Mouse (Mus musculus) heart, embryonic 12.5 days (tissue): ENCODE measurements around the gene Gm20708. TPM values are rescaled to one million over a fixed set of nuclear protein-coding genes. Genes with fewer than 3 reads are reported as not detected.

ENCODE experiments used
- ATAC-seq: fragments of 200-750 bp; cut with Nextera tagmentation; 2 replicates; pipeline ENCODE4 v1.8.0; 2017; ENCODE audit warnings: moderate TSS enrichment, moderate library complexity; ENCODE audit not compliant: insufficient number of reproducible peaks, low FRiP score
- H3K27ac ChIP-seq: fragments of 300-500 bp; sonication (generic); 2 replicates; pipeline ENCODE4 v1.5.1; 2016; ENCODE audit warnings: mild to moderate bottlenecking, moderate library complexity; ENCODE audit not compliant: poor library complexity, severe bottlenecking
- H3K27me3 ChIP-seq: fragments of 300-500 bp; sonication (generic); replicated peaks from 2 replicates; pipeline ENCODE4 v1.6.1; 2016; ENCODE audit warnings: mild to moderate bottlenecking, moderate library complexity
- H3K36me3 ChIP-seq: fragments of 300-500 bp; sonication (generic); 2 replicates; pipeline ENCODE4 v1.6.1; 2016; ENCODE audit warnings: mild to moderate bottlenecking, moderate library complexity
- H3K4me1 ChIP-seq: fragments of 300-500 bp; sonication (generic); replicated peaks from 2 replicates; pipeline ENCODE4 v1.6.1; 2016; ENCODE audit warnings: mild to moderate bottlenecking
- H3K4me2 ChIP-seq: fragments of 300-500 bp; sonication (generic); 2 replicates; pipeline ENCODE4 v1.6.1; 2016; ENCODE audit warnings: mild to moderate bottlenecking, moderate library complexity
- H3K4me3 ChIP-seq: fragments of 300-500 bp; sonication (generic); 2 replicates; pipeline ENCODE4 v1.5.1; 2016; ENCODE audit warnings: mild to moderate bottlenecking
- H3K9ac ChIP-seq: fragments of 300-500 bp; sonication (generic); 2 replicates; pipeline ENCODE4 v1.6.1; 2016; ENCODE audit warnings: mild to moderate bottlenecking, moderate library complexity
- H3K9me3 ChIP-seq: fragments of 300-500 bp; sonication (generic); replicated peaks from 2 replicates; pipeline ENCODE4 v1.6.1; 2016; ENCODE audit warnings: mild to moderate bottlenecking, moderate library complexity
- WGBS: fragments of 180-500 bp; shearing (Covaris S2); methylation state at CpG from one replicate; pipeline ENCODE4 v1.1.7; 2016; 5-methylcytosine and 5-hydroxymethylcytosine counted together
- polyA plus RNA-seq: library from polyadenylated mRNA; unstranded; fragments of >200 nt; fragmentation: Nextera tagmentation; extraction: Ambion mirVana; gene quantifications from 2 replicates; pipeline ENCODE4 v1.2.1, GENCODE M21; 2016

Gm20708 gene
- polyA plus RNA-seq, 1 experiment from 2014 or later: 0.78 TPM

DNA sequence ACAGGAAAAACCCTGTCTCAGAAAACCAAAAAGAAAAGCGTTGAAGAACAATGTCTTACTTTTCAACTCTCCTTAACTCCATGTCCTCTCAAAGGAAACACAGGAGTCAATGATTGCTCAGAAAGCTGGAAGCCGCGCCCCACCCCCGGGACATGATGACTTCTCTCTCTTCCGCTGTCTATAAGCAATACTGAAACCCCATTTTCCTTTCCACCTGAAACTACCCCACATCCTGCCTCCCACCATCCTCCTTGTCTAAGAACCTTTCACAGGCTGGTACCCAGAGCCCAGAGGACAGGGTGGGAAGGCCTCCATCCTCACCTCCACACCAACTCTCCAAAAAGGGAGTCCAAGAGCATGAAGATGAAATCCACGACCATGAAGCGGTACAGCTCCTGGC, 37.1 kb upstream of the Gm20708 start:
- no peaks in the 10 kb centered on the region for H3K27me3 ChIP-seq
- no peak overlapping the region for H3K4me2 ChIP-seq
- H3K9me3 ChIP-seq: no peaks in the 10 kb centered on the region
- H3K9ac ChIP-seq: no peak overlapping the region
- peaks cover 9% of the 10 kb centered on the region; the same call in 1 of the 2 replicates for H3K4me1 ChIP-seq
- peaks cover 88% of the 10 kb centered on the region for H3K36me3 ChIP-seq
- no peak overlapping the region for H3K27ac ChIP-seq
- H3K4me3 ChIP-seq: no peak overlapping the region
- WGBS: 93% methylated on average over 7 of the region's 7 CpGs
- ATAC-seq: no peak

DNA sequence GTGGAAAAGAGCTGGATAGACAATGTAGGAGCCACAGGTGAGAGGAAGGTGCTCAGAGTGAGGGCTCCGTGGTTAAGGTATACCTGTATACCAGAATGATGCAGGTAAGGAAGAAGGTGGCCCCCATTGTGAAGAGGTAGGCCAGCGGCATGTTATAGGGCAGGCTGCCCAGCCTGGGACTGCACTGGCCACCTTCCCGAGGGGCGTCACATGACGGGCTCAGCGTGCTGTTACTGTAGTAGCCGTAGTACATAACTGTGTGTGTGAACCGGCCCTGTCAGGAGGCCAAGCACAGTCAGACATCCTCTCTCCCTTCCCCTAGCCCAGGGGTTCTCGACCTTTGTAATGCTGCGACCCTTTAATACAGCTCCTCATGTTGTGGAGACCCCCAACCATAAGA, 34.5 kb upstream of the Gm20708 start:
- Histone ChIP-seq H3K36me3 (peaks cover 79% of the 10 kb centered on the region), H3K27ac (no peak overlapping the region)

DNA sequence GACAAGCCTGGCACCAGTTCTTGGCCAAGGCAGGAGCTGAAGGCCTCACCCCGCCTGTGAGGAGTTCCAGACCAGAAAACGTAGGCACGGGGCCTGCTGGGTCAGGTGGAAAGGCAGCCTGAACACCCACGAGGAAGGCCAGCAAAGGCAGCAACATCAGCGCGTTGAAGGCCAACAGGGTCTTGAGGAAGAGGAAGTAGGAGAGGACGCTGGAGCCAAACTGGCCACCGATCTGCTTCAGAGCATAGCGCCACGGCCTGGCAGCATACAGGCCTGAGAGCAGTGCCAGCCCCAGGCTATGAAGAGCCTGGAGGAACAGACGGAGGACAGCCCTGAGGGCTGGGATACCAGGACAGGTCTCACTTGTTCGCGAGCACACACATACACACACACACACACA, 33.9 kb upstream of the Gm20708 start:
- H3K9me3 ChIP-seq: no peaks in the 10 kb centered on the region
- H3K27me3 ChIP-seq: no peaks in the 10 kb centered on the region
- peaks cover 73% of the 10 kb centered on the region for H3K36me3 ChIP-seq
- H3K27ac ChIP-seq: no peak overlapping the region
- H3K9ac ChIP-seq: no peak overlapping the region
- H3K4me2 ChIP-seq: no peak overlapping the region
- peaks cover 20% of the 10 kb centered on the region for H3K4me1 ChIP-seq
- WGBS: 88% methylated on average over 12 of the region's 13 CpGs
- no peak for ATAC-seq
- H3K4me3 ChIP-seq: no peak overlapping the region

More for the DNA sequence above, 34.5 kb upstream of the Gm20708 start:
- Histone ChIP-seq H3K4me1 (peaks cover 15% of the 10 kb centered on the region), H3K9ac (no peak overlapping the region), H3K27me3 (no peaks in the 10 kb centered on the region), H3K9me3 (no peaks in the 10 kb centered on the region), H3K4me3 (no peak overlapping the region), H3K4me2 (no peak overlapping the region)
- WGBS: 92% methylated on average over 10 of the region's 10 CpGs
- ATAC-seq: no peak

DNA sequence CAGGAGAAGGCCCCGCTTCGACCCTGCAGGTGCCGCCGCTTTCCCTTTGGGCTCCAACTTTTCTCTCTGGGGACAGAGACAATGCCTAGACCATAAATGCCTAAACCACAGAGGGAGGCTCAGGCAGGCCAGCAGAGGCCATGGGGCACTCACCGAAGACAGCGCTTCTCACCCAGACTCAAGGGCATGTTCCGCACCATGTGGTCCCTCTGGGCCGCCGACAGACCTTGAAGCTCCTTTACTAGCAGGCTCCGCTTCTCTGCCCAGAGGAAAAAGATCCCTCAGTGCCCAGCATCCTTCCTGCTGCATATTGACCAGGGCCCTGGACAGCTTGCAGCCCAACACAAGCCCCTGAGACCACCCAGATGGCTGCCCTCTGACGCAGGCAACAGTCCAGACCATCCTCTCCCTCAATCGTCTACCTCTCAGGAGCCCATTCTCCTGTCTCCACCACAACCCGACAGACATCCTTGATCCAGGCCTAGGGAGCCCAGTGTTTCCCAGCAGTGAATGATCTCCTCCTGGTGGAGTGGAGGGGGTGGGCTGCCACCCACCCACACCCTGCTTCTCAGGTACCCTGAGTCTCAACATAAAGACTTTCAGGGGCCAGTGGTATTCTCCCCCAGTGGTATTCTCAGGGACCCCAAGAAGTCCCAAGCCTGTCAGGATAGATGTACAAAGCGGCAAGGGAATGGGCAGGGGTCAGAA, 33.2 kb upstream of the Gm20708 start:
- Histone ChIP-seq H3K4me3 (no peak overlapping the region), H3K9me3 (no peaks in the 10 kb centered on the region), H3K36me3 (peaks cover 69% of the 10 kb centered on the region), H3K9ac (no peak overlapping the region), H3K4me2 (no peak overlapping the region), H3K27me3 (no peaks in the 10 kb centered on the region), H3K4me1 (peaks cover 27% of the 10 kb centered on the region), H3K27ac (no peak overlapping the region)
- no peak for ATAC-seq
- WGBS: 91% methylated on average over 14 of the region's 14 CpGs

DNA sequence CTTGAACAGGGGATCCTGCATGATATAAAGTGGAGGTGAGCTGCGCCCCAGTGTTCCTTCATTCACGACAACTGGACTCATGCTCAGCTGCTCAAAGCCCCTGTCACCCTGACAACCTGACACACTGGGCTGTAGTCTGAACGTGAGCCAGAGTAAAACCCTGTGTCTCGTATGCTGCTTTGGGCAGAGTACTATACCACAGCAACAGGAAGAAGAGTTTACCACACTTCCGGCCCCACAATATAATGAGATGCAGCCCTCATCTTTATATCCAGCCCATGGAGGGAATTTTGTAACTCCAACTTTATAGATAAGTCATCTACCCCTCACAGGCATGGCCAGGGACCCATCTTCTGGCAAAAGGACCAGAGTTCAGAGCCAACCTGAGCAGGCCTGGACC, 32.4 kb upstream of the Gm20708 start:
- H3K4me3 ChIP-seq: no peak overlapping the region
- 91% methylated on average over 5 of the region's 5 CpGs for WGBS
- H3K4me1 ChIP-seq: peaks cover 36% of the 10 kb centered on the region
- no peak overlapping the region for H3K9ac ChIP-seq
- no peaks in the 10 kb centered on the region for H3K9me3 ChIP-seq
- no peak overlapping the region for H3K4me2 ChIP-seq
- peaks cover 2% of the 10 kb centered on the region; the same call in 1 of the 2 replicates for H3K27me3 ChIP-seq
- peaks cover 61% of the 10 kb centered on the region for H3K36me3 ChIP-seq
- no peak overlapping the region for H3K27ac ChIP-seq
- ATAC-seq: no peak

DNA sequence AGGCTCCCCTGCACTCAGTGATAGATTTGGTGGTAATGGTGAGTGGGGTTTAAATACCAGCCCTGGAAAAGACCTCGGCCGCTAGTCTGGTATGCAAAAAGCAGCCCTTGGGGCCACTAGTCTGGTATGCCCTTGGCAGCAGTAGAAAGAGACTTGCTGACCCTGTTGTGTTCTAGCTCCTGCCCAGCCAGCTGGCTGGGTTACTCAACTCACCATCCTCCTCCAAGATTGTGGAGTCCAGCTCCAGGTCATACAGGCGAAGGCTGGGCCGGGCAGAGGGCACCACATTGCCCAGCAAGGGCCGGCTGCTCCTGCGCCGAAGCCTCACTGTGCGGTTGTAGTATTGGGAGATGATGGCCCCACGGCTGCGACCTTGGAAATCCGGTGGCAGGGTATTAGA, 31.4 kb upstream of the Gm20708 start:
- H3K27me3 ChIP-seq: peaks cover 4% of the 10 kb centered on the region; the same call in 1 of the 2 replicates
- ATAC-seq: no peak
- no peak overlapping the region for H3K4me3 ChIP-seq
- peaks cover 43% of the 10 kb centered on the region for H3K4me1 ChIP-seq
- H3K9ac ChIP-seq: no peak overlapping the region
- no peaks in the 10 kb centered on the region for H3K9me3 ChIP-seq
- H3K4me2 ChIP-seq: no peak overlapping the region
- H3K27ac ChIP-seq: no peak overlapping the region
- peaks cover 52% of the 10 kb centered on the region for H3K36me3 ChIP-seq
- 94% methylated on average over 11 of the region's 11 CpGs for WGBS

DNA sequence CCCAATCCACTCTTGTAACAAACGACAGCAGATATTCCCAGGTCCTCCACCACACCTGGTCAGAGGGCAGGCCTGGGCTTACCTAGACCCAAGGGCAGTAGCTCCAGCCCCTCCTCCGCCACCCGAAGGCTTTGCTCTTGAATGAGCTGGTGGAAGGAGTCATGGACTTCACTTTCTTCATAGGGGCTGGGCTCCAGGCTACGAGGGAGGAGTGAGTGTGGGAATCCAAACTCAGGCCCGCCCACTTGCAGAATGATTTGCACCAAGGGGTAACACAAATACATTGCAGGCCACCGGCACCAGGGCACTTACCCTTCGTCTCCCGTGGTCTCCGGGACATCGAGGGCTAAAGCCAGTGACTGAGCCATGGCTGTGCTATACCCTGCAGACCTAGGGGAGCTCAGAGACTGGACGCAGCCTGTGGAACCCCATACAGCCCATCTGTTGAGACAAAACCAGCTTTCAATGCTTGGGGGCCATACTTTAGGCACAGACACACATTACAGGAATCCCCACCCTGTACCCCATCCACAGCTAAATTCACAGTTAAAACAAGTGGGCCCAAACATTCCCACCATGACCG, 30.5 kb upstream of the Gm20708 start:
- peaks cover 4% of the 10 kb centered on the region; the same call in 1 of the 2 replicates for H3K27me3 ChIP-seq
- WGBS: 50% methylated on average over 12 of the region's 12 CpGs
- no peak for ATAC-seq

DNA sequence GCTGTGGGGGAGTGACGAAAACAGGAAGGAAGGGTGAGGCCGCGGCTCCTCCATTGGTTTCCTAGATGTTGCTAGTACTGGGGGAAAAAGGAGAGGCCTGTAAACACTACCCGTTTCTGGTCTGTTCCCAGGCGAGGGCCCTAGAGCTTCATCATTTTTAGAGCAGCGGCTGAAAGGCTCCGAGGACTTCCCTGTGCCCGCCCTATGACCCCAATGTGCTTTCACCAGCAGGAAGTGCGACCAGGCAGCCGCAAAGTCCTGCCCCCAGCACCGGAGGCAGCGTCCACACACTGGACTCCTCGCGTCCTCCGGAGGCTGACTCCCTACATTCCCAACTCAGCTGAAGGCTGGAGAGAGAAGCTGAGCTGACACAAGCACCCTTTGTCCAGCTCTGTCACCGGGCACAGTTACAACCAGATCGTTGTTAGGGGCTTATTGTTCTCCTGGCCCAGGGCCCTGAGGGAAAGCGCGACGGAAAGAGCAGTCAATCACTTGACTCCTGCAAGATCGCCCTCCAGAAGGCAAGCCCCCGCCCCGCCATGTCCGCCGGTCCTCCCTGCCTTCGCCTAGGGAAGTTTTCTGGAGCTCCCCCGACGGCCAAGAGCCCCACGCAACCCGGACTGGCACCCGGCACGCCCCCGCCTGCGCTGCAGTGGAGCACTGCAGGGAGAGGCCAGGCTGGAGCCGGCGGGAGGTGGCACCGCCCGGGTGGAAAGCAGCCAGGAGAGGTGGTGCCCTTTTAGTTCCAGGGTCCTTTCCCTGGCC, 29.9 kb upstream of the Gm20708 start:
- peak overlapping the region; percentile 99 for H3K4me2 ChIP-seq
- WGBS: 2% methylated on average over 38 of the region's 38 CpGs
- H3K9me3 ChIP-seq: no peaks in the 10 kb centered on the region
- H3K4me3 ChIP-seq: peak overlapping the region; percentile 69
- peak; percentile 40 for ATAC-seq
- H3K27ac ChIP-seq: peak overlapping the region; percentile 94
- H3K9ac ChIP-seq: peak overlapping the region; percentile 81
- H3K36me3 ChIP-seq: peaks cover 36% of the 10 kb centered on the region
- H3K4me1 ChIP-seq: peaks cover 49% of the 10 kb centered on the region
- H3K27me3 ChIP-seq: peaks cover 4% of the 10 kb centered on the region; the same call in 1 of the 2 replicates

More for the DNA sequence above, 30.5 kb upstream of the Gm20708 start:
- Histone ChIP-seq H3K9me3 (no peaks in the 10 kb centered on the region), H3K4me1 (peaks cover 49% of the 10 kb centered on the region), H3K4me2 (peak overlapping the region; percentile 99), H3K36me3 (peaks cover 42% of the 10 kb centered on the region), H3K27ac (peak overlapping the region; percentile 94), H3K4me3 (peak overlapping the region; percentile 69), H3K9ac (peak overlapping the region; percentile 81)

DNA sequence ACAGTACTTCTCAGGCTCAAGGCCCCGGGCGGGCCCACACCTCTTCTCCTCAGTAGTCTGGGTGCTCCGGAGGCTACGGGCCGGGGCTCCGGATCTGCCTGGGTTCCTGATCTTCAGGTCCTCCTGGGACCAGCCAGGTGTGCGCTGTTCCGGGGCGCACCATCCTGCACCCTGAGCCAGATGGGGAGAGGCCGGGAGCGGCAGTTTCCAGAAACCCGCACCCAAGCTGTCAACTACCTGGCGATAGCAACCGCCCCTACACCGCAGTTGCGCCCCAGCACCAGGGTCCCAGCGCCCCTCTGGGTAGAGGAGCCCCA, 29.3 kb upstream of the Gm20708 start:
- H3K27me3 ChIP-seq: peaks cover 8% of the 10 kb centered on the region; the same call in 1 of the 2 replicates
- H3K4me2 ChIP-seq: peak overlapping the region; percentile 99
- peak; percentile 3 for ATAC-seq
- under 1% methylated on average over 17 of the region's 17 CpGs for WGBS
- peak overlapping the region; percentile 69 for H3K4me3 ChIP-seq
- peaks cover 49% of the 10 kb centered on the region for H3K4me1 ChIP-seq
- peaks cover 30% of the 10 kb centered on the region for H3K36me3 ChIP-seq
- peak overlapping the region; percentile 94 for H3K27ac ChIP-seq
- H3K9me3 ChIP-seq: no peaks in the 10 kb centered on the region
- H3K9ac ChIP-seq: peak overlapping the region; percentile 81

DNA sequence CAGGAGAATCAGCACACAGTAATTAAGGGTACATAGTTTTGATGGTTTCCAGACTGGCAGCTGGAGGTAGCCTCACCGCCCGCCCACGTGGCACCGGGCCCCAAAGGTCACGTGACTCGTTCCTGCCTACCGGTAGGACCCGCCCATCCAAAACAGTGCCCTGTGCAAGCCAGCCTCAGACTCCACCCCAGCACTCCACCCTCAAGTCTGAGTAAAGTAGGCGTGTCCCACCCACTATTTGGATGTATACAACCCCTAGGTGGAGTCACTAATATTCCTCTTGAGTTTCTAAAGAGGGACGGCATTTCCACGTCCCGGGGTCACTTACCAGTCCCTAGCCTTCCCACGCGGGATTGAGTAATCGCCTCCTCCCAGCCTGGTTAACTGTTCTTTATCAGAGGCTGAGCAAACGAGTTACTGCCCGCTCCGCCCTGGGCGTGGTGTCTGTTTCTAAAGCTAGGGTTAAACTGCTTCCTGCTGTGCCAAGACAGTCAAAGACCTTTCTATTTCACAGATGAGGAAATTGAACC, 28.8 kb upstream of the Gm20708 start:
- H3K27me3 ChIP-seq: peaks cover 8% of the 10 kb centered on the region; the same call in 1 of the 2 replicates
- 1% methylated on average over 19 of the region's 19 CpGs for WGBS
- H3K9me3 ChIP-seq: no peaks in the 10 kb centered on the region
- H3K27ac ChIP-seq: peak overlapping the region; percentile 94
- H3K9ac ChIP-seq: peak overlapping the region; percentile 81
- ATAC-seq: peak; percentile 81
- H3K36me3 ChIP-seq: peaks cover 25% of the 10 kb centered on the region
- H3K4me3 ChIP-seq: peak overlapping the region; percentile 69
- peaks cover 49% of the 10 kb centered on the region for H3K4me1 ChIP-seq
- H3K4me2 ChIP-seq: peak overlapping the region; percentile 99
